Mouse (Mus musculus) liver, adult 2 months (tissue): ENCODE data around the gene Plekhg5.

Source experiments
- CTCF ChIP-seq: fragments of 200-500 bp; IDR thresholded peaks from 2 replicates; pipeline ENCODE4 v1.5.1; 2011; ENCODE audit warnings: low read depth, low read length, control low read depth
- POLR2A ChIP-seq: fragments of 200-500 bp; IDR thresholded peaks from 2 replicates; pipeline ENCODE4 v1.6.1; 2011; ENCODE audit warnings: low read length, control low read depth; ENCODE audit not compliant: insufficient read depth; ENCODE audit errors: extremely low read depth

- TF ChIP-seq CTCF (no peak), POLR2A (no peak)
Observed at GRCm38 (mm10) chr4:152101081-152101653, 28.9 kb downstream of the Plekhg5 start.
